Mouse (Mus musculus): ENCODE results near the gene Mpv17l2.

GRCm38 (mm10) chr8:70709794-70710193 lies 51.0 kb downstream of the Mpv17l2 start:
- TF ChIP-seq CTCF (IDR thresholded peaks at IDR 0.05; ENCODE audit: low read depth, low read length) (no peak), GATA1 (IDR thresholded peaks at IDR 0.05; ENCODE audit: borderline replicate concordance, low read length) (no peak), TAL1 (conservative IDR thresholded peaks at IDR 0.05; ENCODE audit: low read depth, low read length) (no peak), GATA2 (IDR thresholded peaks at IDR 0.05; ENCODE audit: borderline replicate concordance, low read depth, low read length) (no peak)

Measured in G1E (cell line).